Mouse (Mus musculus) embryo, embryonic 9.5 days (tissue): ENCODE measurements at regions not wholly inside any gene's neighbourhood (a gene's known extent, or its start where the extent isn't known, plus 50 kb on each side); places are given as distances from the start of the nearest gene placed in this dataset.

ENCODE experiments used
- DNase-seq: peaks from one replicate; pipeline ENCODE4 v3.0.0-alpha.2; 2017; ENCODE audit errors: extremely low spot score

GRCm38 (mm10) chr4:35640866-35641265 is 414.9 kb upstream of the C9orf72 start:
- DNase-seq = no peak

- no peak for DNase-seq
These were observed 380.2 kb upstream of the C9orf72 start for GRCm38 (mm10) chr4:35606200-35606599.

GRCm38 (mm10) chr4:35578086-35578485 is 352.1 kb upstream of the C9orf72 start:
- no peak for DNase-seq

- DNase-seq = no peak
These were observed 349.4 kb upstream of the C9orf72 start for GRCm38 (mm10) chr4:35575179-35575974.

GRCm38 (mm10) chr4:35571541-35572447 is 345.8 kb upstream of the C9orf72 start:
- DNase-seq = peak; percentile 9

- no peak for DNase-seq
These were observed 335.3 kb upstream of the C9orf72 start for GRCm38 (mm10) chr4:35561303-35561702.

- DNase-seq = no peak
These were observed 334.0 kb upstream of the C9orf72 start for GRCm38 (mm10) chr4:35560004-35560403.

GRCm38 (mm10) chr4:35553309-35553708 is 327.3 kb upstream of the C9orf72 start:
- DNase-seq = no peak

GRCm38 (mm10) chr4:35551988-35552387 is 326.0 kb upstream of the C9orf72 start:
- DNase-seq = no peak

GRCm38 (mm10) chr4:35534565-35535279 is 308.7 kb upstream of the C9orf72 start:
- DNase-seq = no peak

- no peak for DNase-seq
These were observed 308.2 kb upstream of the C9orf72 start for GRCm38 (mm10) chr4:35534154-35534553.
